Mouse (Mus musculus) liver, embryonic 18 days (tissue): Measurements from ENCODE around the gene Vmn1r171. TPM values are rescaled to one million over a fixed set of nuclear protein-coding genes. Genes with fewer than 3 reads are reported as not detected.

Source experiments
- polyA plus RNA-seq: library from polyadenylated mRNA; depleted of rRNA; stranded (reverse); fragments of >200 nt; gene quantifications from 2 replicates; pipeline ENCODE4 v1.2.3, GENCODE M21; 2012; rRNA removed

Gene Vmn1r171
- polyA plus RNA-seq: not detected in 2 replicates

DNA sequence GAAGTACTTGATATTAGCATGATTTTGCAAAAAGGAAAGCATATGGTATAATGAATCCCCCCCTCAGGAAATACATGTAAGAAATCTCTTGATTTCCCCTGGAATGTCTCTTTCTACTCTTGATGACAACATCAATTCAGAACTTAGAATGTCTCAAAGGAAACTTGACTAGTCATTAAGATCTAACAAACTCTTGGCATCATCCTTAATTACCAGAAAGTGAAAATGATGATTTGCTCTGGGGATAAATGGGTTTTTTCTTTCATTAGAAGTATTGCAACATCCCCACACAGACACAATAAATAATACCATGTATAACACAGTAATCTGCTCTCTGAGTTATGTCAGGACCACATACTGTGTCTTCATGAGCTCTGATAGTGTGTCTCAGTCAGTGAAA lies at the start of gene Vmn1r171:
TSS of gene Vmn1r171 (plus strand) at position 301 of the 400 bp plus-strand sequence.

GRCm38 (mm10) chr7:23605875-23606274 lies 24.6 kb upstream of the Vmn1r171 start, which contains the start of gene Vmn1r170:
Gene Vmn1r170, plus strand, starts transcription at chr7:23606175.

GRCm38 (mm10) chr7:23658016-23658415 lies 27.5 kb downstream of the Vmn1r171 start, which contains the start of gene Vmn1r172:
Gene Vmn1r172, plus strand, starts transcription at chr7:23658316.

Other genes starting within 250 kb of the Vmn1r171 start
- gene Nlrp5, start 244.8 kb upstream of the Vmn1r171 start, polyA plus RNA-seq: not detected in 2 replicates
- gene Vmn1r167, start 123.5 kb upstream of the Vmn1r171 start, polyA plus RNA-seq: not detected in 2 replicates
- not detected in 2 replicates for gene Vmn1r168, start 91.0 kb upstream of the Vmn1r171 start, polyA plus RNA-seq
- gene Vmn1r169, start 55.2 kb upstream of the Vmn1r171 start, polyA plus RNA-seq: not detected in 2 replicates
- not detected in 2 replicates for gene Vmn1r170, start 24.5 kb upstream of the Vmn1r171 start, polyA plus RNA-seq
- gene Vmn1r172, start 27.6 kb downstream of the Vmn1r171 start, polyA plus RNA-seq: not detected in 2 replicates
- gene Vmn1r173, start 70.0 kb downstream of the Vmn1r171 start, polyA plus RNA-seq: not detected in 2 replicates
- gene Vmn1r174, start 121.5 kb downstream of the Vmn1r171 start, polyA plus RNA-seq: not detected in 2 replicates
- gene Vmn1r175, start 179.9 kb downstream of the Vmn1r171 start, polyA plus RNA-seq: not detected in 2 replicates
- not detected in 2 replicates for gene Vmn1r176, start 206.7 kb downstream of the Vmn1r171 start, polyA plus RNA-seq
- gene Vmn1r177, start 235.7 kb downstream of the Vmn1r171 start, polyA plus RNA-seq: not detected in 2 replicates